Mouse (Mus musculus) midbrain, embryonic 15.5 days (tissue): Measurements from ENCODE around the gene Adra1d. TPM values are rescaled to one million over a fixed set of nuclear protein-coding genes. Genes with fewer than 3 reads are reported as not detected.

Experiments
- ATAC-seq: fragments of 200-750 bp; cut with Nextera tagmentation; replicated peaks from 2 replicates; pipeline ENCODE4 v1.8.0; 2017; ENCODE audit warnings: moderate TSS enrichment
- H3K27ac ChIP-seq: fragments of 300-500 bp; sonication (generic); 2 replicates; pipeline ENCODE4 v1.5.1; 2015; ENCODE audit warnings: mild to moderate bottlenecking, inconsistent platforms
- H3K27me3 ChIP-seq: fragments of 300-500 bp; sonication (generic); replicated peaks from 2 replicates; pipeline ENCODE4 v1.6.1; 2015; ENCODE audit warnings: inconsistent platforms
- H3K36me3 ChIP-seq: fragments of 300-500 bp; sonication (generic); replicated peaks from 2 replicates; pipeline ENCODE4 v1.6.1; 2015; ENCODE audit warnings: inconsistent platforms
- H3K4me1 ChIP-seq: fragments of 300-500 bp; sonication (generic); 2 replicates; pipeline ENCODE4 v1.6.1; 2015; ENCODE audit warnings: inconsistent platforms
- H3K4me2 ChIP-seq: fragments of 300-500 bp; sonication (generic); 2 replicates; pipeline ENCODE4 v1.6.1; 2015; ENCODE audit warnings: inconsistent platforms, mild to moderate bottlenecking, moderate library complexity
- H3K4me3 ChIP-seq: fragments of 300-500 bp; sonication (generic); 2 replicates; pipeline ENCODE4 v1.5.1; 2015; ENCODE audit warnings: mild to moderate bottlenecking, inconsistent platforms
- H3K9ac ChIP-seq: fragments of 300-500 bp; sonication (generic); 2 replicates; pipeline ENCODE4 v1.6.1; 2015; ENCODE audit warnings: mild to moderate bottlenecking, inconsistent platforms
- H3K9me3 ChIP-seq: fragments of 300-500 bp; sonication (generic); 2 replicates; pipeline ENCODE4 v1.6.1; 2016; ENCODE audit warnings: inconsistent platforms
- WGBS: fragments of 180-500 bp; shearing (Covaris S2); methylation state at CpG from one replicate; pipeline ENCODE4 v1.1.7; 2015; ENCODE audit warnings: mixed read lengths; 5-methylcytosine and 5-hydroxymethylcytosine counted together
- polyA plus RNA-seq: library from polyadenylated mRNA; unstranded; fragments of >200 nt; fragmentation: Nextera tagmentation; extraction: Ambion mirVana; gene quantifications from 2 replicates; pipeline ENCODE4 v1.2.1, GENCODE M21; 2015

Gene Adra1d
- polyA plus RNA-seq, 1 experiment from 2014 or later, result 0.19 TPM

GRCm38 (mm10) chr2:131506358-131506757, 55.7 kb downstream of the Adra1d start:
- WGBS, result 6% methylated on average over 3 of the region's 3 CpGs
- no peak overlapping the region for H3K4me2 ChIP-seq
- H3K36me3 ChIP-seq, result no peaks in the 10 kb centered on the region
- peak overlapping the region; percentile 70 for H3K27ac ChIP-seq
- peak; percentile 72 for ATAC-seq
- no peak overlapping the region for H3K9ac ChIP-seq
- H3K9me3 ChIP-seq, result no peaks in the 10 kb centered on the region
- H3K4me1 ChIP-seq, result peaks cover 45% of the 10 kb centered on the region
- H3K27me3 ChIP-seq, result no peaks in the 10 kb centered on the region
- H3K4me3 ChIP-seq, result no peak overlapping the region

GRCm38 (mm10) chr2:131505431-131505830, 56.7 kb downstream of the Adra1d start:
- no peak for ATAC-seq
- no peaks in the 10 kb centered on the region for H3K36me3 ChIP-seq
- no peak overlapping the region for H3K4me3 ChIP-seq
- H3K4me1 ChIP-seq, result peaks cover 52% of the 10 kb centered on the region
- no peak overlapping the region for H3K9ac ChIP-seq
- no peak overlapping the region for H3K4me2 ChIP-seq
- H3K27me3 ChIP-seq, result no peaks in the 10 kb centered on the region
- no peaks in the 10 kb centered on the region for H3K9me3 ChIP-seq
- no peak overlapping the region for H3K27ac ChIP-seq

- no peak for ATAC-seq
- H3K9ac ChIP-seq, result no peak overlapping the region
- WGBS, result 72% methylated on average over 5 of the region's 5 CpGs
- no peak overlapping the region for H3K4me2 ChIP-seq
- H3K36me3 ChIP-seq, result no peaks in the 10 kb centered on the region
- H3K9me3 ChIP-seq, result no peaks in the 10 kb centered on the region
- no peak overlapping the region for H3K4me3 ChIP-seq
- peak overlapping the region; percentile 50; the same call in 1 of the 2 replicates for H3K27ac ChIP-seq
- H3K27me3 ChIP-seq, result no peaks in the 10 kb centered on the region
- H3K4me1 ChIP-seq, result peaks cover 36% of the 10 kb centered on the region
Measured at GRCm38 (mm10) chr2:131502561-131502960, 59.5 kb downstream of the Adra1d start.

DNA sequence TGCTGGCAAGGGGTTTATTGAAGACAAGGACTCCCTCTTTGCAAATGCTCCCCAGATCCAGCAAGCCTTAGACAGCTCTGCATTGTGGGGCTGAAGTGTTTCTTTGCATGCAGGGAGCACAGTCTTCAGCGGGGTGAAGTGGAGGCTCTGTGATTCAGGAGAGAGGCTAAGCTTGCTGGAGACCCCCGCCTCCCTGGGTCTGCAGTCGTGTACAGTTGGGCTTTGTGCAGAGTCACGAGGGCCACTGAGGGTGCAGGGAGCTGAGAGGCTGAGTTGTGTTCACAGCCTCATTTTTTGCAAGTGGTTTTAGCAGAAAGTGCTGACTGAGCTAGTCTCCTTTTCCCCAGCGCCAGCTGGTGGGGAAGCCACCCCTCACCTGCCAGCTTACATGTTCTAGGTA, 60.2 kb downstream of the Adra1d start:
- WGBS, result 40% methylated on average over 5 of the region's 5 CpGs
- no peaks in the 10 kb centered on the region for H3K9me3 ChIP-seq
- H3K4me3 ChIP-seq, result no peak overlapping the region
- H3K4me2 ChIP-seq, result no peak overlapping the region
- peaks cover 33% of the 10 kb centered on the region for H3K4me1 ChIP-seq
- no peak overlapping the region for H3K9ac ChIP-seq
- H3K27me3 ChIP-seq, result no peaks in the 10 kb centered on the region
- peak overlapping the region; percentile 50 for H3K27ac ChIP-seq
- ATAC-seq, result no peak
- no peaks in the 10 kb centered on the region for H3K36me3 ChIP-seq

GRCm38 (mm10) chr2:131499290-131499845, 62.7 kb downstream of the Adra1d start:
- WGBS, result 70% methylated on average over 5 of the region's 5 CpGs
- 0 out of 2 replicates have a peak, but pooled peaks have one; percentile 8 for ATAC-seq
- Histone ChIP-seq H3K9me3 (no peaks in the 10 kb centered on the region), H3K27ac (no peak overlapping the region), H3K9ac (no peak overlapping the region), H3K36me3 (no peaks in the 10 kb centered on the region), H3K27me3 (no peaks in the 10 kb centered on the region), H3K4me1 (peaks cover 29% of the 10 kb centered on the region), H3K4me3 (no peak overlapping the region), H3K4me2 (no peak overlapping the region)

GRCm38 (mm10) chr2:131498219-131498618, 63.9 kb downstream of the Adra1d start:
- no peaks in the 10 kb centered on the region for H3K9me3 ChIP-seq
- no peak overlapping the region for H3K27ac ChIP-seq
- 62% methylated on average over 7 of the region's 7 CpGs for WGBS
- ATAC-seq, result no peak
- H3K27me3 ChIP-seq, result no peaks in the 10 kb centered on the region
- no peaks in the 10 kb centered on the region for H3K36me3 ChIP-seq
- H3K9ac ChIP-seq, result no peak overlapping the region
- H3K4me3 ChIP-seq, result no peak overlapping the region
- H3K4me2 ChIP-seq, result no peak overlapping the region
- peaks cover 37% of the 10 kb centered on the region for H3K4me1 ChIP-seq

- no peak for ATAC-seq
- H3K9ac ChIP-seq, result no peak overlapping the region
- no peak overlapping the region for H3K4me3 ChIP-seq
- no peak overlapping the region for H3K4me2 ChIP-seq
- no peaks in the 10 kb centered on the region for H3K27me3 ChIP-seq
- no peak overlapping the region for H3K27ac ChIP-seq
- WGBS, result 94% methylated on average over 4 of the region's 4 CpGs
- H3K4me1 ChIP-seq, result peaks cover 41% of the 10 kb centered on the region
- H3K36me3 ChIP-seq, result no peaks in the 10 kb centered on the region
- H3K9me3 ChIP-seq, result no peaks in the 10 kb centered on the region
Measured at GRCm38 (mm10) chr2:131497224-131497856, 64.7 kb downstream of the Adra1d start.

- no peaks in the 10 kb centered on the region for H3K27me3 ChIP-seq
- H3K4me1 ChIP-seq, result peaks cover 34% of the 10 kb centered on the region
- H3K36me3 ChIP-seq, result no peaks in the 10 kb centered on the region
- no peak overlapping the region for H3K9ac ChIP-seq
- ATAC-seq, result no peak
- WGBS, result 91% methylated on average over 5 of the region's 5 CpGs
- H3K4me2 ChIP-seq, result no peak overlapping the region
- H3K27ac ChIP-seq, result no peak overlapping the region
- no peaks in the 10 kb centered on the region for H3K9me3 ChIP-seq
- no peak overlapping the region for H3K4me3 ChIP-seq
Measured at GRCm38 (mm10) chr2:131496125-131496820, 65.8 kb downstream of the Adra1d start.

Other genes starting within 250 kb of the Adra1d start
- 20.2 and 22.3 TPM in 2 replicates for gene Rnf24, start 209.4 kb downstream of the Adra1d start, polyA plus RNA-seq
- gene Smox, start 70.8 kb downstream of the Adra1d start, polyA plus RNA-seq, result 49.0 and 50.7 TPM in 2 replicates